Mouse (Mus musculus) spleen, adult 2 months (tissue): ENCODE results near the gene Shc4.

ENCODE experiments used
- CTCF ChIP-seq: fragments of 200-500 bp; IDR thresholded peaks from 2 replicates; pipeline ENCODE4 v1.5.1; 2011; ENCODE audit warnings: mild to moderate bottlenecking, inconsistent platforms; ENCODE audit not compliant: insufficient read depth, insufficient read length, insufficient replicate concordance; ENCODE audit errors: extremely low read depth
- POLR2A ChIP-seq: fragments of 200-500 bp; IDR thresholded peaks from 2 replicates; pipeline ENCODE4 v1.6.1; 2011; ENCODE audit warnings: low read depth, low read length, inconsistent platforms

DNA sequence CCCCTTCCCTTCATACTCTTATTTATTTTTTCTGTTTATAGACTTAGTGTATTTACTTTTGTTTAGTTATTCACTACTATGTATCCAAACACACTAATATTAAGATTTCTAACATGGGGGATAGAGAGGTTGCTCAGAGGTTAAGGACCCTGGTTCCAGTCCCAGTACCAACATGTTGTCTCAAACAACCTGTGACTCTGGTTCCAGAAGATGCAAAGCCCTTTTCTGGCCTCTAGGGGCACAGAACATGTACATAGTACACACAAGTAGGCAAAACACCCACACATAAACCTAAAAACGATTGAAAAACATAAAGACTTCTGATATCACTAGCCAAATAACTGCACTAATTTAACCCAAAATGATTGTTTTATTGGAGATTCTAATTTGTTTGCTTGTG is 53.1 kb downstream of the Shc4 start:
- TF ChIP-seq CTCF = no peak
- TF ChIP-seq POLR2A = no peak
